Mouse (Mus musculus): ENCODE results near the gene Mybbp1a. TPM values are rescaled to one million over a fixed set of nuclear protein-coding genes. Genes with fewer than 3 reads are reported as not detected.
A peak's percentile ranks its signal among the peaks of the same experiment; 100 is the strongest.

Mybbp1a gene
- polyA plus RNA-seq, 1 experiment from 2014 or later, result 186 TPM

DNA sequence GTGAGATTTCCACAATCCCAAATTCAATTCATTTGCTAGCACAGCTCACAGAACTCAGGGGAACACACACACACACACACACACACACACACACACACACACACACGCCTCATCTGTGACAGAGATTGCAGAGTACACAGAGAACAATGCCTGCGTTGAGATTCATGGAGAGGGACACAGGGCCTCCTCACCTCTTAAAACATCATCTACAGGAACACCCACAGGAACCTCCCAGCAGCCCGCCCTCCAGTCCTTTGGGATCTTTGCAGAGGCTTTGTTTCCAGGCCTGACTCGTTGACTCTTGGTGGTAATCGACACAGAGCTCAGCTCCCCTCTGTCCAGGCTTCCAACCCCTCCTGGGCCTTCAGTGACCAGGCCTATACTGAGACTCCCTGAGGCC is 36.0 kb downstream of the Mybbp1a start:
- no peak for DNase-seq (ENCODE audit: low spot score)

DNA sequence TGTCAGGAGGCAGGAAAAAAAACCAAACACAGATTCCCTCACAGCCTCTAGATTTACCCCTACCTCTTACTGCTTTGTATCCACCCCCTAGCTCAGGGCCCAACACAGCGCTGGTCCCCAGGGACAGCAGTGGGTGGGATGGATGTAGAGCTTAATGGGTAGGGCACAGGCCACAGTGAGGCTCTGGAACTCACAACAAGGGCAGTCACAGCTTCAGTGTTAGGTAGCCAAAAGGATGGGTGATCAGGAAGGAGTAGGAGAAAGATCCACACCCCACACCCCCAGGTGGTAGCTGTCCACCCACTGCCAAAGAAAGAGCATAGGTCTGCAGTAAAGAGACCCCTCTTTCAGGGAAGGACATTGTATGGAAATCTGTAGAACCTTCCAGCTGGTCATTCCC is 36.5 kb downstream of the Mybbp1a start:
- Histone ChIP-seq H3K4me1 (peaks cover 73% of the 10 kb centered on the region), H3K27me3 (ENCODE audit: insufficient read depth, poor library complexity, severe bottlenecking) (no peaks in the 10 kb centered on the region), H3K36me3 (peaks cover 5% of the 10 kb centered on the region; the same call in 1 of the 2 replicates), H3K27ac (peak overlapping the region; percentile 76), H3K9me3 (no peaks in the 10 kb centered on the region), H3K4me3 (no peak overlapping the region)
- DNase-seq (ENCODE audit: low spot score), result no peak
- WGBS, result 89% methylated on average over 1 of the region's 1 CpGs

More for the DNA sequence above, 36.0 kb downstream of the Mybbp1a start:
- Histone ChIP-seq H3K36me3 (peaks cover 5% of the 10 kb centered on the region; the same call in 1 of the 2 replicates), H3K4me3 (no peak overlapping the region), H3K9me3 (no peaks in the 10 kb centered on the region), H3K27me3 (ENCODE audit: insufficient read depth, poor library complexity, severe bottlenecking) (no peaks in the 10 kb centered on the region), H3K4me1 (peaks cover 68% of the 10 kb centered on the region), H3K27ac (peak overlapping the region; percentile 76)
- WGBS, result 35% methylated on average over 5 of the region's 5 CpGs

DNA sequence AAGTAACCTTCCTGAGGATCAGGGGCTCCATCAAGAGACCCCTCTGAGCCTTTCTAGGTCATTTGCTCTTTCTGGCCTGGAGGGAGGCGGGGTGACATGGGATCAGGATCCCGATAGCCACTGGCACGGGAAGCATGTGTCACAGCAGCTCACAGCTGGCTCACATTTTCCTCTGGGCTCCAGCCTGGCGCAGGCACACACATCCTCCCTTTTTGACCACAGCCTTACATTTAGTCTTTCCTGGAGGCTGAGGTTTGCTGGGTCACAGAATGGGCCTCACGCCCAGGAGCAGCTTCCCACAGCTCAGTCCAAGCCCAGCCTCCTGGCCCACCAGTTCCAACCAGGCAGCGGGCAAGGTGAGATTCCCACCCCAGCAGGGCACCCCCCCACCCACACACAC is 37.1 kb downstream of the Mybbp1a start:
- peaks cover 78% of the 10 kb centered on the region for H3K4me1 ChIP-seq
- no peak for DNase-seq (ENCODE audit: low spot score)

GRCm38 (mm10) chr11:72479499-72479898 is 38.3 kb downstream of the Mybbp1a start:
- 67% methylated on average over 2 of the region's 2 CpGs for WGBS
- Histone ChIP-seq H3K4me1 (peaks cover 77% of the 10 kb centered on the region), H3K27me3 (ENCODE audit: insufficient read depth, poor library complexity, severe bottlenecking) (no peaks in the 10 kb centered on the region), H3K27ac (peak overlapping the region; percentile 43; the same call in 1 of the 2 replicates), H3K4me3 (no peak overlapping the region), H3K36me3 (no peaks in the 10 kb centered on the region), H3K9me3 (no peaks in the 10 kb centered on the region)
- DNase-seq (ENCODE audit: low spot score), result no peak

More for the DNA sequence above, 37.1 kb downstream of the Mybbp1a start:
- Histone ChIP-seq H3K36me3 (peaks cover 5% of the 10 kb centered on the region; the same call in 1 of the 2 replicates), H3K9me3 (no peaks in the 10 kb centered on the region), H3K4me3 (no peak overlapping the region), H3K27ac (peak overlapping the region; percentile 76), H3K27me3 (ENCODE audit: insufficient read depth, poor library complexity, severe bottlenecking) (no peaks in the 10 kb centered on the region)
- 64% methylated on average over 6 of the region's 6 CpGs for WGBS

- 67% methylated on average over 5 of the region's 5 CpGs for WGBS
- no peaks in the 10 kb centered on the region for H3K9me3 ChIP-seq
- H3K4me3 ChIP-seq, result no peak overlapping the region
- H3K27ac ChIP-seq, result peak overlapping the region; percentile 83
- H3K27me3 ChIP-seq (ENCODE audit: insufficient read depth, poor library complexity, severe bottlenecking), result peaks cover 13% of the 10 kb centered on the region
- peaks cover 73% of the 10 kb centered on the region for H3K4me1 ChIP-seq
- DNase-seq (ENCODE audit: low spot score), result no peak
- no peaks in the 10 kb centered on the region for H3K36me3 ChIP-seq
These were observed 40.2 kb downstream of the Mybbp1a start for GRCm38 (mm10) chr11:72481313-72481712.

DNA sequence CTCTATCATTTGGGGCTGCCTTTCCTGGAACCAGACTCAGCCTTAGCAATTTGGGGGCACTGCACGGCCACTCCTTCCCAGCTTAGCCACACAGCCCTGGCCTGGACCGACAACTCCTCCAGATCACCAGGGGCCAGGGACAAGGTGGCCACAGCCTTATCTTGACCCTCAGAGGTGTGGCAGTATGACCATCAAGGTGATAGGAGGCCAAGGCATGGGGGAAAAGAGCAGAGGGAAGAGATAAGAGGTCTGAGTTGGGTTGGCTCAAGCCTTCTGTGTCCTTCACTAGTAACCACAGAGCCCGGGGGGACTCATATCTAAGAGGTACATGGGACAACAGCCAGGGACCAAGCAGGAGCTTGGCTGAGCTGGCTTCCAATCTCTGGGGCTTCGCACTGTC is 40.8 kb downstream of the Mybbp1a start:
- Histone ChIP-seq H3K4me1 (peaks cover 70% of the 10 kb centered on the region), H3K27me3 (ENCODE audit: insufficient read depth, poor library complexity, severe bottlenecking) (peaks cover 20% of the 10 kb centered on the region), H3K9me3 (no peaks in the 10 kb centered on the region), H3K4me3 (no peak overlapping the region), H3K36me3 (no peaks in the 10 kb centered on the region), H3K27ac (peak overlapping the region; percentile 83)
- peak; percentile 96 for DNase-seq (ENCODE audit: low spot score)
- WGBS, result 45% methylated on average over 4 of the region's 4 CpGs

DNA sequence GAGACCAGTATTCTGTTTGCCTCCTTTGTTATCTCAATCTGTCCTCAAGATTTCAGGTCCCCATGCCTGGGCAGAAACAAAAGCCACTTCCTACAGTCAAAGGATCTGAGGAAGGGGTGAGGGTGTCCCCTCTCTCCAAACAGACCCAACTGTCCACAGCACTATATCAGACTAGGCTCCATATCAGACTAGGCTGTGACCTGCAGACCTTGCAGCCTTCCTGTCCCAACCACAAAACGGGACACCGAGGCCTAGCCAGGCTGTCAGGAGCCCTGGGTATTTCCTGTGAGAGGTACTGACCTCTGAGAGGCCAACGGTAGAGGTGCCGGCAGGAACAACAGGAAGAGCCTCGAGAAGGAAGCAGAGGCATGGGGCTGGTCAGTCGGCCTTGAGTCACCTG is 43.4 kb downstream of the Mybbp1a start:
- 46% methylated on average over 6 of the region's 6 CpGs for WGBS
- H3K27ac ChIP-seq, result peak overlapping the region; percentile 64; the same call in 1 of the 2 replicates
- peaks cover 64% of the 10 kb centered on the region for H3K4me1 ChIP-seq
- no peaks in the 10 kb centered on the region for H3K36me3 ChIP-seq
- peaks cover 46% of the 10 kb centered on the region for H3K27me3 ChIP-seq (ENCODE audit: insufficient read depth, poor library complexity, severe bottlenecking)
- no peak overlapping the region for H3K4me3 ChIP-seq
- H3K9me3 ChIP-seq, result no peaks in the 10 kb centered on the region
- no peak for DNase-seq (ENCODE audit: low spot score)

DNA sequence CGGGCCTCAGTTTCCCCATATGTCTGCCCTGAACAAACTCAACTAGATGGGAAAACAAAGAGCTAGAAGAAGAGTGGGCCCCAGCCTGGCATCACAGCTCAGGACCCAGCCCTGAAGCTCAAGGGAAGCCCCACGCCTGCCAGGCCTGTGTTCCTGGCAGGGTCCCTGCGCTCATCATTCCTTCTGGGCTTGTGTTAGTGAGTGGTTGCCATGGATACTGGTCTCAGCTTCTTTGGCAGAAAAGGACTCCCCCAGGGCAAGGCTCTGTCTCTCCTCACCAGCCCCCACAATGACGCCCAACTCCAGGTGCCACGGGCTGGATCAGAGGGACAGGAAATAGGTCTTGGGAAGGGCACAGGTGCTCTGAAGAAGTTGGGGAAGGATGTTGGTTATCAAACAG is 44.0 kb downstream of the Mybbp1a start:
- Histone ChIP-seq H3K36me3 (no peaks in the 10 kb centered on the region), H3K27me3 (ENCODE audit: insufficient read depth, poor library complexity, severe bottlenecking) (peaks cover 50% of the 10 kb centered on the region), H3K9me3 (no peaks in the 10 kb centered on the region), H3K4me1 (peaks cover 67% of the 10 kb centered on the region), H3K27ac (peak overlapping the region; percentile 64), H3K4me3 (no peak overlapping the region)
- no peak for DNase-seq (ENCODE audit: low spot score)
- WGBS, result 73% methylated on average over 5 of the region's 5 CpGs

DNA sequence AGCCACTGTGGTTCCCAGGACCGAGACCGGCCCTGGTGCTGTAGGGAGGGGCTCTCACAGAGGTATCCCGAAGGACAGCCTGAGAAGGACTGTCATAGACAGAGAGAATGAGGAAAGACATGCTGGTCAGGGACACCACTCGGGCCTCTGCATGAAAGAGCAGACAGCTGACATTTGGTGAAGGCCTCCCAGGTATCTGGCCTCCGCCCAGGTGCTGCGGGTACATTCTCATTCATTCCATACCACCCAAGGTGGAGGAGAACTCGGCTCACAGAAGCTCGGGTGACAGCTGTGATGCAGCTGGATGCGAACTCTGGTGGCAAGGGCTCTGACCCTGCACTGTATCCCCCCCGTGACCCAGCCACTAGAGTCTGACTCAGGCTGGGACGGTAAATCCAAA is 44.8 kb downstream of the Mybbp1a start:
- Histone ChIP-seq H3K27ac (peak overlapping the region; percentile 64; the same call in 1 of the 2 replicates), H3K4me3 (no peak overlapping the region), H3K36me3 (no peaks in the 10 kb centered on the region), H3K9me3 (no peaks in the 10 kb centered on the region), H3K27me3 (ENCODE audit: insufficient read depth, poor library complexity, severe bottlenecking) (peaks cover 58% of the 10 kb centered on the region), H3K4me1 (peaks cover 62% of the 10 kb centered on the region)
- no peak for DNase-seq (ENCODE audit: low spot score)
- WGBS, result 71% methylated on average over 11 of the region's 11 CpGs

GRCm38 (mm10) chr11:72487171-72487570 is 46.0 kb downstream of the Mybbp1a start:
- Histone ChIP-seq H3K27me3 (ENCODE audit: insufficient read depth, poor library complexity, severe bottlenecking) (peaks cover 69% of the 10 kb centered on the region), H3K9me3 (no peaks in the 10 kb centered on the region), H3K4me1 (peaks cover 51% of the 10 kb centered on the region), H3K4me3 (peak overlapping the region; percentile 80), H3K36me3 (no peaks in the 10 kb centered on the region), H3K27ac (peak overlapping the region; percentile 85)
- 49% methylated on average over 5 of the region's 5 CpGs for WGBS
- no peak for DNase-seq (ENCODE audit: low spot score)

DNA sequence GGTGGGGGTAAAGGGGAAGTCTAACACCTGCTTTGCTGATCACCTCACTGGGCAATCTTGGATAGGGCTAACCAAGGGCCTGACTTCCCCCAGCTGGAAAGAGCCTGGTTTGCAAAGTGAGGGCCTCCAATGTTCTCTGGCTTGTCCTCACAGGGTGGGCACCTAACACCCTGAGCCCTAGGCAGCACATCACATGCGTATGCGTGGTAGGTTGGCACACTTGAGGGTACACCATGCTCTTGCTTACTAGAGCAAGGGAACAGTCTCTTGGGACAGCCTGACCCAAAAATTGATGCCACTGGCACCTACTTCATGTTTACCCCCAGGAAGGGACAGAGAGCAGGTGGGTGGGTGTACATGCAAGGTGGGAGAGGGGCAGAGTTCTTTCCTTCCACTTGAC is 46.6 kb downstream of the Mybbp1a start:
- DNase-seq (ENCODE audit: low spot score), result no peak
- Histone ChIP-seq H3K4me3 (peak overlapping the region; percentile 80), H3K9me3 (no peaks in the 10 kb centered on the region), H3K4me1 (peaks cover 45% of the 10 kb centered on the region), H3K27me3 (ENCODE audit: insufficient read depth, poor library complexity, severe bottlenecking) (peaks cover 69% of the 10 kb centered on the region), H3K27ac (peak overlapping the region; percentile 85), H3K36me3 (no peaks in the 10 kb centered on the region)
- 85% methylated on average over 2 of the region's 2 CpGs for WGBS

DNA sequence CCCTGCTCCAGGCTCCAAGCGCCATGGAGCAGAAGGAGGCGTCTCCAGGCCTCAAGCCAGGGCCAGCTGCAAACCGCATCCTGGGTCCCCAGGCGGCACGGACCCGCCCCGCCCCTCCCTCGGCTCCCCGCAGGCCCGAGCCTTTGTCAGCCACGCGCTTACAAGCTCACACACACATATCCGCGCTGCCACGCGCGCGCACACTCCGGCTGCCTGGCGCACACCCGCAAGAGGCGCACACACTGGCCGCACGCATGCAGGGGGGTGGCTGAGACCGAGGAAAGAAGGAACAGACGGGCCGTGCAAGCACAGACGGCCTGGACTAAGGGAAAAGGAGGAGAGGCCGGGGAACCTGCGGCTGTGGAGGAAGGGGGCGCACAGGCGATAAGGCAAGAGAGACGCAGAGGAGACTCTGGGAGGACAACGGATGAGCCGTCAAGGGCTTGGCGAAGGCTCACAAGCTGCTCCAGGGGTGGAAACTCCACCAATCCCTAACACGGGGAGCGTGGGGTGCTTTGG is 47.7 kb downstream of the Mybbp1a start:
- H3K27ac ChIP-seq, result peak overlapping the region; percentile 85
- peaks cover 69% of the 10 kb centered on the region for H3K27me3 ChIP-seq (ENCODE audit: insufficient read depth, poor library complexity, severe bottlenecking)
- DNase-seq (ENCODE audit: low spot score), result peak; percentile 84
- no peaks in the 10 kb centered on the region for H3K36me3 ChIP-seq
- H3K4me3 ChIP-seq, result peak overlapping the region; percentile 80
- H3K4me1 ChIP-seq, result peaks cover 41% of the 10 kb centered on the region
- no peaks in the 10 kb centered on the region for H3K9me3 ChIP-seq
- 1% methylated on average over 38 of the region's 38 CpGs for WGBS

- peak overlapping the region; percentile 80 for H3K4me3 ChIP-seq
- no peaks in the 10 kb centered on the region for H3K36me3 ChIP-seq
- peaks cover 69% of the 10 kb centered on the region for H3K27me3 ChIP-seq (ENCODE audit: insufficient read depth, poor library complexity, severe bottlenecking)
- WGBS, result 4% methylated on average over 42 of the region's 42 CpGs
- no peaks in the 10 kb centered on the region for H3K9me3 ChIP-seq
- peaks cover 40% of the 10 kb centered on the region for H3K4me1 ChIP-seq
- peak overlapping the region; percentile 85 for H3K27ac ChIP-seq
- DNase-seq (ENCODE audit: low spot score), result no peak
These were observed 48.2 kb downstream of the Mybbp1a start for GRCm38 (mm10) chr11:72489397-72489796.

DNA sequence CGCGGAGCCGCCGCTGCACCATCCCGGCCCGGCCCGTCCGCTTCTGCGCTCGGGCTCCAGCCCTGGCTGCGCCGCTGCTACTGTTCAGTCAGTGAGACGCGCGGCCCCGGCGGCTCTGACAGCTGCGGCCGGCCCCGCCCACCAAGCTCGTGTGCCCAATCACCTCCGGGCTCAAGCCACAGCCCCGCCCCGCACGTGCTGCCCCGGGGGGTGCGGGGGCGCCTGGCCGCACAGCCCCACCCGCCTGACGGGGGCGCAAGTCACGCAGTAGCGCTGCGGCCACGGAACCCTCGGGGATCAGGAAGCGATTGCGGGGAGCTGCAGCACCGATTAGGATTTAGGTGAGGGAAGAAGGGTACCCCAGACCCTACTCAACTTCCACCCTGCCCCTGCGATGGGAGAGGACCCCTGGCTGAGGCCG is 48.7 kb downstream of the Mybbp1a start, which contains the start of gene Spns2:
Gene Spns2, minus strand, starts transcription at position 24 of the 421 bp plus-strand sequence.
- DNase-seq (ENCODE audit: low spot score), result peak; percentile 96
- whole genome bisulfite sequencing, result under 1% methylated on average over 42 of the region's 42 CpGs
- peaks cover 35% of the 10 kb centered on the region for H3K4me1 ChIP-seq
- peak within 1 kb of the TSS; percentile 85 for H3K27ac ChIP-seq
- peaks cover 69% of the 10 kb centered on the region for H3K27me3 ChIP-seq (ENCODE audit: insufficient read depth, poor library complexity, severe bottlenecking)
- H3K9me3 ChIP-seq, result no peaks in the 10 kb centered on the region
- peak within 1 kb of the TSS; percentile 80 for H3K4me3 ChIP-seq
- no peaks in the 10 kb centered on the region for H3K36me3 ChIP-seq

Measured in heart, embryonic 10.5 days (tissue).